Mouse (Mus musculus) MEL (cell line): ENCODE data around the gene Il10. TPM values are rescaled to one million over a fixed set of nuclear protein-coding genes. Genes with fewer than 3 reads are reported as not detected.

ENCODE experiments used
- DNase-seq: peaks from one replicate; pipeline ENCODE4 v3.0.0; 2011; ENCODE audit warnings: low read depth, low spot score
- H3K27ac ChIP-seq: 2 replicates; pipeline ENCODE4 v1.5.1; 2012; ENCODE audit warnings: low read depth, mild to moderate bottlenecking, control low read depth, low read length, moderate library complexity; ENCODE audit not compliant: control insufficient read depth
- H3K27me3 ChIP-seq, 2 experiments: fragments of 150-350 bp in 1 of 2; sonication (generic) in 1 of 2; 2 replicates each; pipeline ENCODE4 v1.6.1; 2012; ENCODE audit warnings: low read length in 2 of 2, mild to moderate bottlenecking in 2 of 2, improper control_type of control experiment in 1 of 2, moderate library complexity in 1 of 2; ENCODE audit not compliant: insufficient read depth in 2 of 2, control insufficient read depth in 1 of 2
- H3K36me3 ChIP-seq, 2 experiments: 2 replicates each; pipeline ENCODE4 v1.6.1; 2012 to 2014; ENCODE audit warnings: low read length in 2 of 2, improper control_type of control experiment in 1 of 2, inconsistent platforms in 1 of 2, mild to moderate bottlenecking in 1 of 2; ENCODE audit not compliant: insufficient read depth in 2 of 2, control insufficient read depth in 1 of 2
- H3K4me1 ChIP-seq, 2 experiments: fragments of 150-350 bp in 1 of 2; sonication (generic) in 1 of 2; 2 replicates each; pipeline ENCODE4 v1.6.1; 2012; ENCODE audit warnings: low read length in 2 of 2, improper control_type of control experiment in 1 of 2, mild to moderate bottlenecking in 1 of 2; ENCODE audit not compliant: insufficient read depth in 2 of 2, control insufficient read depth in 1 of 2
- H3K4me3 ChIP-seq, 2 experiments: fragments of 150-350 bp in 1 of 2; sonication (generic) in 1 of 2; 2 replicates each; pipeline ENCODE4 v1.5.1; 2012; ENCODE audit warnings: low read depth in 2 of 2, low read length in 2 of 2, mild to moderate bottlenecking in 2 of 2, moderate library complexity in 2 of 2, control low read depth in 1 of 2, improper control_type of control experiment in 1 of 2; ENCODE audit not compliant: control insufficient read depth in 1 of 2, insufficient read depth in 1 of 2
- H3K79me2 ChIP-seq: 2 replicates; pipeline ENCODE4 v1.6.1; 2012; ENCODE audit warnings: mild to moderate bottlenecking, low read length, moderate library complexity; ENCODE audit not compliant: control insufficient read depth, poor library complexity, insufficient read depth
- H3K9ac ChIP-seq: 2 replicates; pipeline ENCODE4 v1.6.1; 2012; ENCODE audit warnings: low read depth, mild to moderate bottlenecking, control low read depth, low read length, moderate library complexity; ENCODE audit not compliant: control insufficient read depth, poor library complexity, severe bottlenecking
- H3K9me3 ChIP-seq: fragments of 150-350 bp; sonication (generic); replicated peaks from 2 replicates; pipeline ENCODE4 v1.6.1; 2012; ENCODE audit warnings: mild to moderate bottlenecking, low read length, improper control_type of control experiment, moderate library complexity; ENCODE audit not compliant: insufficient read depth
- BHLHE40 ChIP-seq: IDR thresholded peaks from 2 replicates; pipeline ENCODE4 v1.6.1; 2012; ENCODE audit warnings: low read depth, mild to moderate bottlenecking, inconsistent platforms, low read length, improper control_type of control experiment, borderline replicate concordance
- CHD1 ChIP-seq: IDR thresholded peaks from 2 replicates; pipeline ENCODE4 v1.6.1; 2012; ENCODE audit warnings: low read depth, mild to moderate bottlenecking, inconsistent platforms, low read length, improper control_type of control experiment
- CHD2 ChIP-seq: IDR thresholded peaks from 2 replicates; pipeline ENCODE4 v1.6.1; 2011; ENCODE audit warnings: low read length, improper control_type of control experiment
- CTCF ChIP-seq, 3 experiments: IDR thresholded peaks in 2 of 3; conservative IDR thresholded peaks in 1 of 3; 2 replicates each; pipeline ENCODE4 v1.5.1; 2011 to 2012; ENCODE audit warnings: low read length in 3 of 3, low read depth in 2 of 3, mild to moderate bottlenecking in 2 of 3, improper control_type of control experiment in 1 of 3, inconsistent platforms in 1 of 3, mixed read lengths in 1 of 3, moderate library complexity in 1 of 3; ENCODE audit not compliant: control insufficient read depth in 1 of 3, insufficient read depth in 1 of 3, poor library complexity in 1 of 3, severe bottlenecking in 1 of 3
- ELF1 ChIP-seq: IDR thresholded peaks from 2 replicates; pipeline ENCODE4 v1.6.1; 2014; ENCODE audit warnings: low read depth, mild to moderate bottlenecking, inconsistent platforms, low read length, improper control_type of control experiment, moderate library complexity
- ETS1 ChIP-seq: IDR thresholded peaks from 2 replicates; pipeline ENCODE4 v1.6.1; 2012; ENCODE audit warnings: low read depth, mild to moderate bottlenecking, inconsistent platforms, low read length, improper control_type of control experiment, moderate library complexity
- GABPA ChIP-seq: IDR thresholded peaks from 2 replicates; pipeline ENCODE4 v1.6.1; 2012; ENCODE audit warnings: low read depth, mild to moderate bottlenecking, inconsistent platforms, low read length, improper control_type of control experiment, moderate library complexity
- GATA1 ChIP-seq: IDR thresholded peaks from 2 replicates; pipeline ENCODE4 v1.6.1; 2011; ENCODE audit warnings: low read depth, low read length, improper control_type of control experiment
- HCFC1 ChIP-seq: IDR thresholded peaks from 2 replicates; pipeline ENCODE4 v1.6.1; 2012; ENCODE audit warnings: low read depth, mild to moderate bottlenecking, inconsistent platforms, low read length, improper control_type of control experiment, moderate library complexity
- KAT2A ChIP-seq: conservative IDR thresholded peaks from 2 replicates; pipeline ENCODE4 v1.6.1; 2012; ENCODE audit warnings: low read depth, low read length, improper control_type of control experiment, inconsistent platforms
- MAX ChIP-seq: IDR thresholded peaks from 2 replicates; pipeline ENCODE4 v1.6.1; 2011; ENCODE audit warnings: low read length, improper control_type of control experiment
- MAZ ChIP-seq: IDR thresholded peaks from 2 replicates; pipeline ENCODE4 v1.6.1; 2012; ENCODE audit warnings: low read depth, mild to moderate bottlenecking, inconsistent platforms, low read length, improper control_type of control experiment
- MEF2A ChIP-seq: IDR thresholded peaks from 2 replicates; pipeline ENCODE4 v1.6.1; 2014; ENCODE audit warnings: low read depth, mild to moderate bottlenecking, inconsistent platforms, low read length, improper control_type of control experiment; ENCODE audit not compliant: poor library complexity, insufficient replicate concordance, severe bottlenecking; ENCODE audit errors: extremely low read depth
- MYB ChIP-seq: IDR thresholded peaks from 2 replicates; pipeline ENCODE4 v1.6.1; 2011; ENCODE audit warnings: mild to moderate bottlenecking, low read depth, low read length, improper control_type of control experiment
- MYC ChIP-seq: IDR thresholded peaks from 2 replicates; pipeline ENCODE4 v1.6.1; 2011; ENCODE audit warnings: low read depth, mild to moderate bottlenecking, low read length, improper control_type of control experiment, moderate library complexity
- NELFE ChIP-seq: IDR thresholded peaks from 2 replicates; pipeline ENCODE4 v1.6.1; 2011; ENCODE audit warnings: low read depth, low read length, improper control_type of control experiment
- NRF1 ChIP-seq: IDR thresholded peaks from 2 replicates; pipeline ENCODE4 v1.6.1; 2014; ENCODE audit warnings: low read depth, mild to moderate bottlenecking, inconsistent platforms, low read length, improper control_type of control experiment, moderate library complexity; ENCODE audit not compliant: poor library complexity, insufficient read depth, severe bottlenecking
- POLR2A ChIP-seq, 2 experiments: IDR thresholded peaks; 2 replicates each; pipeline ENCODE4 v1.6.1; 2011 to 2012; ENCODE audit warnings: low read length in 2 of 2, mild to moderate bottlenecking in 2 of 2, control low read depth in 1 of 2, improper control_type of control experiment in 1 of 2, low read depth in 1 of 2, moderate library complexity in 1 of 2; ENCODE audit not compliant: control insufficient read depth in 1 of 2, insufficient read depth in 1 of 2, poor library complexity in 1 of 2
- POLR2AphosphoS2 ChIP-seq: IDR thresholded peaks from 2 replicates; pipeline ENCODE4 v1.6.1; 2011; ENCODE audit warnings: low read length, improper control_type of control experiment
- RCOR1 ChIP-seq: IDR thresholded peaks from 2 replicates; pipeline ENCODE4 v1.6.1; 2012; ENCODE audit warnings: low read depth, mild to moderate bottlenecking, inconsistent platforms, low read length, improper control_type of control experiment
- SIN3A ChIP-seq: IDR thresholded peaks from 2 replicates; pipeline ENCODE4 v1.6.1; 2012; ENCODE audit warnings: low read length, improper control_type of control experiment, inconsistent platforms
- TAL1 ChIP-seq: IDR thresholded peaks from 2 replicates; pipeline ENCODE4 v1.6.1; 2012; ENCODE audit warnings: mild to moderate bottlenecking, inconsistent platforms, low read length, moderate library complexity, mixed read lengths
- TCF12 ChIP-seq: IDR thresholded peaks from 2 replicates; pipeline ENCODE4 v1.6.1; 2014; ENCODE audit warnings: low read depth, mild to moderate bottlenecking, inconsistent platforms, low read length, improper control_type of control experiment, moderate library complexity
- UBTF ChIP-seq: IDR thresholded peaks from 2 replicates; pipeline ENCODE4 v1.6.1; 2012; ENCODE audit warnings: low read depth, mild to moderate bottlenecking, inconsistent platforms, low read length, improper control_type of control experiment, moderate library complexity, borderline replicate concordance; ENCODE audit not compliant: insufficient read depth
- USF1 ChIP-seq: IDR thresholded peaks from 2 replicates; pipeline ENCODE4 v1.6.1; 2014; ENCODE audit warnings: low read depth, mild to moderate bottlenecking, inconsistent platforms, low read length, improper control_type of control experiment, moderate library complexity
- USF2 ChIP-seq, 2 experiments: IDR thresholded peaks; 2 replicates each; pipeline ENCODE4 v1.6.1; 2011 to 2012; ENCODE audit warnings: improper control_type of control experiment in 2 of 2, low read length in 2 of 2, borderline replicate concordance in 1 of 2, inconsistent platforms in 1 of 2, low read depth in 1 of 2, mild to moderate bottlenecking in 1 of 2; ENCODE audit not compliant: insufficient read depth in 1 of 2
- ZKSCAN1 ChIP-seq: IDR thresholded peaks from 2 replicates; pipeline ENCODE4 v1.6.1; 2012; ENCODE audit warnings: low read depth, mild to moderate bottlenecking, inconsistent platforms, low read length, improper control_type of control experiment, moderate library complexity
- ZMIZ1 ChIP-seq: IDR thresholded peaks from 2 replicates; pipeline ENCODE4 v1.6.1; 2012; ENCODE audit warnings: low read depth, mild to moderate bottlenecking, inconsistent platforms, low read length, improper control_type of control experiment, moderate library complexity
- polyA plus RNA-seq, 2 experiments: library from polyadenylated mRNA; stranded (reverse) in 1 of 2; unstranded in 1 of 2; fragments of >175 nt in 1 of 2; fragments of >200 nt in 1 of 2; gene quantifications; 2 replicates each; pipeline versions ENCODE4 v1.2.1 to v1.2.4; 2012; ENCODE audit warnings: low replicate concordance in 2 of 2, low read depth in 1 of 2; ENCODE audit not compliant: insufficient read length in 2 of 2, insufficient read depth in 1 of 2, missing spikeins in 1 of 2
- total RNA-seq: library from RNA; depleted of rRNA; stranded (reverse); fragments of 300-350 nt; gene quantifications from 2 replicates; pipeline ENCODE4 v1.2.3, GENCODE M21; 2012

Gene Il10
- total and polyA plus RNA-seq, 3 experiments: not detected

GRCm38 (mm10) chr1:131039479-131039878 lies 19.8 kb downstream of the Il10 start:
- H3K27ac ChIP-seq: no peak overlapping the region
- H3K4me3 ChIP-seq: no peak overlapping the region
- no peak for TF ChIP-seq POLR2AphosphoS2
- TF ChIP-seq BHLHE40: no peak
- no peak for TF ChIP-seq GATA1
- no peak for TF ChIP-seq ETS1
- TF ChIP-seq GABPA: no peak
- TF ChIP-seq CHD1: no peak
- TF ChIP-seq CHD2: no peak
- TF ChIP-seq NRF1: no peak
- no peak for TF ChIP-seq TAL1
- no peak for TF ChIP-seq HCFC1
- TF ChIP-seq USF1: no peak
- TF ChIP-seq ZMIZ1: no peak
- no peak for TF ChIP-seq SIN3A
- TF ChIP-seq RCOR1: no peak
- no peak for TF ChIP-seq POLR2A (IDR thresholded peaks at IDR 0.05; ENCODE audit: control insufficient read depth in 1 of 2, insufficient read depth in 1 of 2, low read depth in 1 of 2, low read length in 2 of 2, poor library complexity in 1 of 2)
- TF ChIP-seq MAX: no peak
- no peak for TF ChIP-seq MYC
- TF ChIP-seq KAT2A: no peak
- no peak for TF ChIP-seq NELFE
- TF ChIP-seq MYB: no peak
- no peak for DNase-seq
- no peak overlapping the region for H3K9ac ChIP-seq
- 0 out of 4 replicates have a peak, but pooled peaks cover 0 to 3% of the 10 kb centered on the region in 2 experiments for H3K4me1 ChIP-seq
- H3K36me3 ChIP-seq: no peaks in the 10 kb centered on the region
- H3K79me2 ChIP-seq: no peaks in the 10 kb centered on the region
- peaks cover 5 to 8% of the 10 kb centered on the region in 2 experiments for H3K27me3 ChIP-seq
- H3K9me3 ChIP-seq: no peaks in the 10 kb centered on the region

- no peak for DNase-seq
- no peak for TF ChIP-seq CTCF (IDR thresholded peaks at IDR 0.05 in 2 of 3, conservative IDR thresholded peaks at IDR 0.05 in 1 of 3; ENCODE audit: control insufficient read depth in 1 of 3, insufficient read depth in 1 of 3, low read depth in 2 of 3, low read length in 3 of 3, poor library complexity in 1 of 3, severe bottlenecking in 1 of 3)
- no peak for TF ChIP-seq NELFE
- no peak for TF ChIP-seq USF1
- no peak for TF ChIP-seq USF2 (IDR thresholded peaks at IDR 0.05; ENCODE audit: borderline replicate concordance in 1 of 2, insufficient read depth in 1 of 2, low read depth in 1 of 2, low read length in 2 of 2)
- TF ChIP-seq MAZ: no peak
- no peak for TF ChIP-seq BHLHE40
- no peak for TF ChIP-seq ZKSCAN1
- TF ChIP-seq GABPA: no peak
- no peak for TF ChIP-seq MYB
- no peak for TF ChIP-seq UBTF
- no peak for TF ChIP-seq MAX
- no peak for TF ChIP-seq MEF2A
- TF ChIP-seq ELF1: no peak
- TF ChIP-seq TCF12: no peak
- TF ChIP-seq POLR2A (IDR thresholded peaks at IDR 0.05; ENCODE audit: control insufficient read depth in 1 of 2, insufficient read depth in 1 of 2, low read depth in 1 of 2, low read length in 2 of 2, poor library complexity in 1 of 2): no peak
- no peak for TF ChIP-seq RCOR1
- no peak for TF ChIP-seq CHD1
- Histone ChIP-seq H3K27me3 (peaks cover 2 to 5% of the 10 kb centered on the region in 2 experiments; a peak in 3 of 4 replicates), H3K79me2 (no peaks in the 10 kb centered on the region), H3K9ac (no peak overlapping the region), H3K27ac (no peak overlapping the region), H3K36me3 (no peaks in the 10 kb centered on the region), H3K9me3 (no peaks in the 10 kb centered on the region), H3K4me1 (0 out of 4 replicates have a peak, but pooled peaks cover 0 to 3% of the 10 kb centered on the region in 2 experiments), H3K4me3 (no peak overlapping the region)
These were observed 22.6 kb downstream of the Il10 start for GRCm38 (mm10) chr1:131042263-131042662.
